Mouse (Mus musculus): Measurements from ENCODE around the gene Lingo4. TPM values are rescaled to one million over a fixed set of nuclear protein-coding genes. Genes with fewer than 3 reads are reported as not detected.

Gene Lingo4
- polyA plus RNA-seq, 1 experiment from 2014 or later, result 0.42 TPM

DNA sequence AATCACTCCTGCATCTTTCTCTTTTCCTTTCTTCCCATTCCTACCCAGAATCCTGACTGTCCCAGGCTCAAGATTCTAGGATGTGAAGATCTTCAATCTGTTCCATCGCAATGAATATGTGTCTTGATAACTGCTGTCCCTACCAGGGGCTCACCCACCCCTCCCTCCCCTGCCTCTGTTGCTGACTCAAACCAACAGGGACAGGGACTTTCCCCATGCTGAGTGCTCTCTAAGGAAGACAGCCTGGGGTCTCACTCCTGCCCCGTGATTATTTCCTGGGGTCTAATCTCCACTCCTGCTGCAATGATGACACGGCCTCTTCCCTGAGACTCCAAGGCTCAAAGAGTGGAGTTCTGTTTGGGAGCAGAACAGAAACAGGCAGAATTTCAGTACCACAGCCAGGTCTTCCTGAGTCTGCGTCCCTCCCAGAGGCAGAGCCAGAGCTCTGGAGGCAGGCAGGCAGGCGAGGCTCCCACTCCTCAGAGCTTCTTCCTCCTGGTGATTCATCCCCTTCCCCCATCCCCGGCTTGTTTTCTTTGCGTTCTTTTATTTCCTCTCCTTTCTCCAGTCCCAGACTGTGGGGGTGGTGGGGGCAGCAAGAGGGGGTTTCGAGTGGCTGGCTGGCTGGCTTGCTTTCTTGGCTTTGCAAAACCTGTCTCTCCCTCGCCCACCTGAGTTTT, 18.3 kb upstream of the Lingo4 start:
- ATAC-seq (ENCODE audit: low FRiP score, low TSS enrichment) (no peak), DNase-seq (ENCODE audit: low spot score) (no peak)
- Histone ChIP-seq H3K9ac (ENCODE audit: low read length) (no peak overlapping the region), H3K27me3 (ENCODE audit: control insufficient read depth, insufficient read depth, low read length) (no peaks in the 10 kb centered on the region), H3K4me2 (replicated peaks; ENCODE audit: low read depth) (no peak overlapping the region), H3K4me3 (ENCODE audit: low read depth, low read length) (no peak overlapping the region), H3K9me3 (ENCODE audit: control insufficient read depth, low read length) (no peaks in the 10 kb centered on the region), H3K36me3 (ENCODE audit: control insufficient read depth, insufficient read depth, low read length) (no peaks in the 10 kb centered on the region), H3K4me1 (replicated peaks; ENCODE audit: control insufficient read depth, insufficient read depth) (no peaks in the 10 kb centered on the region), H3K27ac (replicated peaks) (no peak overlapping the region)
- 21% methylated on average over 9 of the region's 9 CpGs for WGBS
- no peak for TF ChIP-seq CTCF (IDR thresholded peaks at IDR 0.05; ENCODE audit: low read depth)
- no peak for TF ChIP-seq EP300 (optimal IDR thresholded peaks at IDR 0.05)

GRCm38 (mm10) chr3:94382308-94382707, 16.0 kb upstream of the Lingo4 start:
- TF ChIP-seq CTCF (IDR thresholded peaks at IDR 0.05; ENCODE audit: low read depth), result no peak
- TF ChIP-seq EP300 (optimal IDR thresholded peaks at IDR 0.05), result no peak
- no peak for ATAC-seq (ENCODE audit: low FRiP score, low TSS enrichment)
- H3K9ac ChIP-seq (ENCODE audit: low read length), result no peak overlapping the region
- 65% methylated on average over 5 of the region's 5 CpGs for WGBS
- no peaks in the 10 kb centered on the region for H3K27me3 ChIP-seq (ENCODE audit: control insufficient read depth, insufficient read depth, low read length)
- H3K4me1 ChIP-seq (replicated peaks; ENCODE audit: control insufficient read depth, insufficient read depth), result no peaks in the 10 kb centered on the region
- no peaks in the 10 kb centered on the region for H3K36me3 ChIP-seq (ENCODE audit: control insufficient read depth, insufficient read depth, low read length)
- no peak overlapping the region for H3K4me3 ChIP-seq (ENCODE audit: low read depth, low read length)
- no peak for DNase-seq (ENCODE audit: low spot score)
- H3K9me3 ChIP-seq (ENCODE audit: control insufficient read depth, low read length), result no peaks in the 10 kb centered on the region
- no peak overlapping the region for H3K27ac ChIP-seq (replicated peaks)
- H3K4me2 ChIP-seq (replicated peaks; ENCODE audit: low read depth), result no peak overlapping the region

- ATAC-seq (ENCODE audit: low FRiP score, low TSS enrichment), result no peak
- 55% methylated on average over 3 of the region's 3 CpGs for WGBS
- Histone ChIP-seq H3K4me2 (replicated peaks; ENCODE audit: low read depth) (no peak overlapping the region), H3K27ac (replicated peaks) (no peak overlapping the region), H3K27me3 (ENCODE audit: control insufficient read depth, insufficient read depth, low read length) (no peaks in the 10 kb centered on the region), H3K4me1 (replicated peaks; ENCODE audit: control insufficient read depth, insufficient read depth) (no peaks in the 10 kb centered on the region), H3K9ac (ENCODE audit: low read length) (no peak overlapping the region), H3K36me3 (ENCODE audit: control insufficient read depth, insufficient read depth, low read length) (no peaks in the 10 kb centered on the region), H3K9me3 (ENCODE audit: control insufficient read depth, low read length) (no peaks in the 10 kb centered on the region), H3K4me3 (ENCODE audit: low read depth, low read length) (no peak overlapping the region)
- no peak for DNase-seq (ENCODE audit: low spot score)
- TF ChIP-seq EP300 (optimal IDR thresholded peaks at IDR 0.05), result no peak
- no peak for TF ChIP-seq CTCF (IDR thresholded peaks at IDR 0.05; ENCODE audit: low read depth)
Observed at GRCm38 (mm10) chr3:94383476-94383875, 14.8 kb upstream of the Lingo4 start.

DNA sequence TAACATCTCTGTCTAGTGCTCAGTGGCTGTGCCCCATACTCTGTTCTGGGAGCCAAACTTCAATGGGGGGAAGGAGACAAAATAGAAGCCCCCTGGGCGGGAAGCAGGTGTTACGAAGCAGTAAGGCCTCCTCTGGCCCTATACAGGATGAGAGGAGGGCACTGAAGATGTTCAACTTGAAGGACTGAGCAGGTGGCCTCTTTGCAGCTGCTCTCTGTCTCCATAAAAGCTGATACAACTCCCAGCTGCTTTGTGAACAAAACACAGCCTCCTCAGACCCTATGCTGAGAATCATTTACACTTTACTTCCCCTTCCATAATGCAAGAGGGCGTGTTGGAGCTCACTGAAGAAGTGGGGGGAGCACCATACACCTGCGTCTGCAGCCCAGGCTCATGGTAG, 11.6 kb upstream of the Lingo4 start:
- no peak for TF ChIP-seq EP300 (optimal IDR thresholded peaks at IDR 0.05)
- TF ChIP-seq CTCF (IDR thresholded peaks at IDR 0.05; ENCODE audit: low read depth), result no peak
- no peaks in the 10 kb centered on the region for H3K36me3 ChIP-seq (ENCODE audit: control insufficient read depth, insufficient read depth, low read length)
- no peak overlapping the region for H3K4me2 ChIP-seq (replicated peaks; ENCODE audit: low read depth)
- DNase-seq (ENCODE audit: low spot score), result no peak
- H3K4me1 ChIP-seq (replicated peaks; ENCODE audit: control insufficient read depth, insufficient read depth), result no peaks in the 10 kb centered on the region
- no peak for ATAC-seq (ENCODE audit: low FRiP score, low TSS enrichment)
- no peaks in the 10 kb centered on the region for H3K27me3 ChIP-seq (ENCODE audit: control insufficient read depth, insufficient read depth, low read length)
- no peak overlapping the region for H3K27ac ChIP-seq (replicated peaks)
- WGBS, result 55% methylated on average over 4 of the region's 4 CpGs
- H3K9ac ChIP-seq (ENCODE audit: low read length), result no peak overlapping the region
- no peaks in the 10 kb centered on the region for H3K9me3 ChIP-seq (ENCODE audit: control insufficient read depth, low read length)
- H3K4me3 ChIP-seq (ENCODE audit: low read depth, low read length), result no peak overlapping the region

GRCm38 (mm10) chr3:94387391-94387790, 10.9 kb upstream of the Lingo4 start:
- H3K4me1 ChIP-seq (replicated peaks; ENCODE audit: control insufficient read depth, insufficient read depth), result no peaks in the 10 kb centered on the region
- WGBS, result 90% methylated on average over 10 of the region's 10 CpGs
- no peak for DNase-seq (ENCODE audit: low spot score)
- no peak overlapping the region for H3K27ac ChIP-seq (replicated peaks)
- no peak overlapping the region for H3K4me3 ChIP-seq (ENCODE audit: low read depth, low read length)
- H3K4me2 ChIP-seq (replicated peaks; ENCODE audit: low read depth), result no peak overlapping the region
- no peaks in the 10 kb centered on the region for H3K27me3 ChIP-seq (ENCODE audit: control insufficient read depth, insufficient read depth, low read length)
- no peak for ATAC-seq (ENCODE audit: low FRiP score, low TSS enrichment)
- TF ChIP-seq EP300 (optimal IDR thresholded peaks at IDR 0.05) (no peak), CTCF (IDR thresholded peaks at IDR 0.05; ENCODE audit: low read depth) (no peak)
- no peaks in the 10 kb centered on the region for H3K9me3 ChIP-seq (ENCODE audit: control insufficient read depth, low read length)
- H3K9ac ChIP-seq (ENCODE audit: low read length), result no peak overlapping the region
- H3K36me3 ChIP-seq (ENCODE audit: control insufficient read depth, insufficient read depth, low read length), result no peaks in the 10 kb centered on the region

GRCm38 (mm10) chr3:94388047-94388446, 10.3 kb upstream of the Lingo4 start:
- no peaks in the 10 kb centered on the region for H3K9me3 ChIP-seq (ENCODE audit: control insufficient read depth, low read length)
- H3K27me3 ChIP-seq (ENCODE audit: control insufficient read depth, insufficient read depth, low read length), result no peaks in the 10 kb centered on the region
- no peak overlapping the region for H3K9ac ChIP-seq (ENCODE audit: low read length)
- no peaks in the 10 kb centered on the region for H3K4me1 ChIP-seq (replicated peaks; ENCODE audit: control insufficient read depth, insufficient read depth)
- no peak for TF ChIP-seq EP300 (optimal IDR thresholded peaks at IDR 0.05)
- TF ChIP-seq CTCF (IDR thresholded peaks at IDR 0.05; ENCODE audit: low read depth), result no peak
- DNase-seq (ENCODE audit: low spot score) (no peak), ATAC-seq (ENCODE audit: low FRiP score, low TSS enrichment) (no peak)
- H3K36me3 ChIP-seq (ENCODE audit: control insufficient read depth, insufficient read depth, low read length), result no peaks in the 10 kb centered on the region
- no peak overlapping the region for H3K4me3 ChIP-seq (ENCODE audit: low read depth, low read length)
- no peak overlapping the region for H3K4me2 ChIP-seq (replicated peaks; ENCODE audit: low read depth)
- WGBS, result 74% methylated on average over 5 of the region's 5 CpGs
- no peak overlapping the region for H3K27ac ChIP-seq (replicated peaks)
